Mouse (Mus musculus) left cerebral cortex, postnatal 36 days (tissue): Measurements from ENCODE around the gene Ctsz. TPM values are rescaled to one million over a fixed set of nuclear protein-coding genes. Genes with fewer than 3 reads are reported as not detected.

ENCODE experiments used
- DNase-seq, 2 experiments: peaks; one replicate each; pipeline ENCODE4 v3.0.0; 2021 to 2022; ENCODE audit warnings: low spot score in 2 of 2, mixed read lengths in 1 of 2
- intact Hi-C: fragments of 180-260 bp; cut with DNase I; formaldehyde crosslinking; loops from one replicate; pipeline ENCODE4 v1.15.1; 2025
- total RNA-seq, 2 experiments: library from RNA; stranded (reverse); gene quantifications; 2 replicates each; pipeline ENCODE4 v1.2.3; 2021

Gene Ctsz
- total RNA-seq, 2 experiments from 2014 or later: 29.9 to 35.9 TPM

GRCm38 (mm10) chr2:174443046-174443445 is 4.2 kb upstream of the Ctsz start:
- no peak for DNase-seq
- intact Hi-C loops: no loop called here

GRCm38 (mm10) chr2:174442460-174442859 is 3.6 kb upstream of the Ctsz start:
- DNase-seq: no peak
- intact Hi-C loops: no loop called here

- intact Hi-C loops: no loop called here
- DNase-seq: no peak
These were observed 3.1 kb upstream of the Ctsz start for GRCm38 (mm10) chr2:174441898-174442297.

DNA sequence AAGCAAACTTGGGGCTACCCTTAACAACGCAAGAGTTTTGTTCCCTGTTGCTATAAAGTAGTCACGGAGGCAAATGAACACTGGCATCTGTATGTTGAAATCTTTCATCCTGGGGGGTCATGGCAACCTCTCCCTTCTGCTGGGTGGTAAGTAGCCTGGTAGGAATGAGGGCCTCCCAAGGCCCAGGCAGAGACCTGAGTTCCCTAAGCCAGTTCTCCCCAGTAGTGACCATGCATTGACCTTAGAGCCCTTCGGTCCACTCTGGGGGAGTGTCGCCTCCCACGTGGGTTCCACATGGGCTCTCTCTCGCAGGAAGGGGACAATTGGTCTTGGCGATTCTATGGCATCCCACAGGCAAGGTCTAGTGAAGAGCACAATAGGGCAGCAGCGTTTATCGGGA is 1.1 kb upstream of the Ctsz start:
- no peak for DNase-seq
- intact Hi-C loops: no loop called here

DNA sequence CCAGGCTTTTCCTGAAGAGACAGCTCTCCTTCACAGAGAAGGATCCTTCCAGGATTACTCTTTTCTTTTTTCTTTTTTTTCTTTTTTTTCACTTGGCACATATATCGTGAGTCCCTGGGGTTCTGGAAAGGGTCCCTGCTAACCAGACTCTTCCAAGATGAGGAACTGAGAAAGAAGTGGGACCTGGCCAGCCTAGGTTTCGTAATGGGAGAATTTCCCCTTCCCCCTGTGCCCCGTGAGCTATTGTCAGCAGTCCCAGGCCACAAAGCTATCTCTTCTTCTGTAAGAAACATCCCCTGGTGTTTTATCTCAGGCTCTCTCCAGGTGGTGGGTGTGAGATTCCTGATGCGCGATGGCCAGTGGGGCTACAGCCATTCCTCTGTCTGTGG is 605 bp upstream of the Ctsz start:
- DNase-seq: no peak
- intact Hi-C loops: no loop called here

DNA sequence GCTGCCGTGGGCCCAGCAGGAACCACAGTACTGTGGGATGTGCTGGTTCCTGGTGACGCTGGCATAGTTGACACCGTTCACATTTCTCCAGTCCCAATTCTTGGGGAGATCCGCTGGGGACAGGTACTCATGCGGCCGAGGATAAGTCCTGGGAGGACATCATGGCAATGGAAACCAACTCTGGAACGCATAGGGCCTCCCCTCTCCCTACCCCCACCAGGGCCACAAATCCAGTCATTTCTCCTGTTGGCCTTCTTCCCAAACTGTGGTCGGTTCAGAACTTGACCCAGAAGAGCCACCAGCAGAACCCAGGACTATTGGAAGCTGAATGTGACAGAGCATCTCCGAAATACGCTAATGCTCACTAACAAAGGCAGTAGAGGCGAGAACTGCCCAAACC is 658 bp downstream of the Ctsz start:
- no peak for DNase-seq
- intact Hi-C loops: no loop called here

DNA sequence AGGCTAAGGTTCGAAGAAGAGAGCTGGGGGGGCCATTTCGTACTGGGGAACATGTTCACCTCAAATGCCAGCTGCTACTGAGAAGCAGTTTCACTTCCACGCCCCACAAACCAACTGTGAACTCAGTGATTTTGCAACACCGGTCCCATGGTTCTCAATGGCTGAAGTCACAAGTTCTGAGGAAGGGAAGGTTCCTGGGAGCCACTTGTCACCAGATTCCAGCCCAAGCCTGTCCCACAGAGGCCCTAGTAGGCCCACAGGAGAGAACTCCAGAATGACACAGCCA is 1.2 kb downstream of the Ctsz start:
- DNase-seq: no peak

DNA sequence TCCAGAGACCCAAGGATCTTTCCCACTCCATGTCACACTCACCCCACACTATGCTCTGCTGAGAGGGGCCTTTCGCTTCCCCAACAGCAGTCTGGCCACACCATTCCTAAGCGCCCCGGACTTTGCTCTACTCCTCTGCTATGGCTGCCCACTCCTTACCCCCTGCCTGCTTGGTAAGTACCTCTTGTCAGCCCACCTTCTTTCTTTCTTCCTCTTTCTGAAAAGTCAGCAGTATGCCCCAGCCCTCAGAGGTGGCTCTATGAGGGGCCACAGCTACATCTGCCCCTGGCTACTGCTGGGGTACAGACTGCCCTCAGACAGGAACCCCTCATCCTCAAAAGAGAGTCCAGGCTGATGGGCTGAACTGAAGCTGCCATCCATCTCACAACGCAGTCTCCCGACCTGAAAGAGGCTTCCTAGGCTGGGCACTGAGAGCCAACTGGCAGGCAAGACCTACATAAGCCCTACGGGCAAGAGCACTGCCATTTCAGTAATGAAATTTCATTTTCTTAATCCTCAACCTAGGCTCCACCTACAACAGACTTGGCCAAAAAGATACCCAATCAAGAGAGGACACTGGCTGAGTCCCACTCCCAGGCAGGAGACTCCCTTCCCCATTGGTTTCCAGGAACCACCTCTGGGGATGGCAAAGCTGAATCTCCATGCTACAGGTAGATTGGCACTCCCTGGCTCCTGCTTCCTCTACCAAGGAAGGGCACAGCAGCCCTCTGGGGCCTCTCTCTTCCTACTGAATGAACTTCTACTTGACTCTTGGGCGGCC is 1.7 kb downstream of the Ctsz start:
- intact Hi-C loops: no loop called here
- DNase-seq: no peak

More for the DNA sequence above, 1.2 kb downstream of the Ctsz start:
- intact Hi-C loops: no loop called here

DNA sequence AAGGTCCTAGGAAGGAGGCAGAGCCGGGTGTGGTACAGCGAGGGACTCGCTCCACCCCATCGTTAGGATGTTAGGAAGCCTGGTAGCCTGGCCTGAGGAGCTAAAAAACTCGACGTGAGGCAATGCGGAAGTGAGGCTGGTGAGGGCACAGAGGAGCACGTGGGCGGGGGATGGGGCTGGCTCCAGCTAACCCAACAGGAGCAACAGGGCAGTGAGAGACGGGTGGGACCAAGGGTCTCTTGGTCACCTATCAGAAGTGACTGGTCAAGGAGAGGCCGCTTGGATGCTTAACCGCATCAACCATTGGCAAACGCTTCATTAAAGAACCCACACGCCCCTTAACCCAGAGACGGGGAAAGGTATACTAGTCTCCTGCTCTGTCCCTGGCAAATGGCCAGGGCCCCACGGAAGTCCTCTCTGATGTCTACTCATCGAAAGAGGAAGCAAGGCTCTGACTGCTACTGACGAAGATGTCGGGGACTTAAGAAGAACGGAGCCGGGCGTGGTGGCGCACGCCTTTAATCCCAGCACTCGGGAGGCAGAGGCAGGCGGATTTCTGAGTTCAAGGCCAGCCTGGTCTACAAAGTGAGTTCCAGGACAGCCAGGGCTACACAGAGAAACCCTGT is 2.6 kb downstream of the Ctsz start:
- DNase-seq: no peak
- intact Hi-C loops: no loop called here

- intact Hi-C loops: no loop called here
- no peak for DNase-seq
These were observed 3.9 kb downstream of the Ctsz start for GRCm38 (mm10) chr2:174434943-174435342.

GRCm38 (mm10) chr2:174428996-174429591 is 9.7 kb downstream of the Ctsz start:
- intact Hi-C loops: no loop called here
- DNase-seq: no peak

- intact Hi-C loops: no loop called here
- DNase-seq: no peak
These were observed 10.6 kb downstream of the Ctsz start for GRCm38 (mm10) chr2:174428076-174428835.

- intact Hi-C loops: no loop called here
- DNase-seq: no peak
These were observed 12.0 kb downstream of the Ctsz start for GRCm38 (mm10) chr2:174426856-174427255.

GRCm38 (mm10) chr2:174424301-174425085 is 14.3 kb downstream of the Ctsz start:
- no peak for DNase-seq
- intact Hi-C loops: no loop called here

DNA sequence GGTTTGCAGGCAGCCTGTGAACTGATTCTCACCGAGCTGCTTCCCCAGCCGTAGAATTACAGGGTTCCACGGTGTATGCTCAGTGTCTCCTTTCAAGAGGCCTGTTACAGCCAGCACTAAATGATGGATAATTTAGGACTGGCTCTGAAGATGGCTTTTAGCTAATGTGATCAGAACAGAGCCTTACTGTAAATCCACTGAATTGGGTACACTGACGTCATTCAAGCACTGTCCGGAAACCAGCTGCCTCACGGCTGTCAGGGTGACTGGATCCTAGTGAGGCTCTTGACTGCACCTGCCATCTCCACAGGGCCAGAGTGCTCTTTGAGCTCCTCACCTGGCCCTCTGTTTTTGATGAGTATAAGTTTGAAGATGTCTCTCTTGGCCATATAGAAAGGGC is 17.7 kb downstream of the Ctsz start:
- intact Hi-C loops: no loop called here
- DNase-seq: no peak

DNA sequence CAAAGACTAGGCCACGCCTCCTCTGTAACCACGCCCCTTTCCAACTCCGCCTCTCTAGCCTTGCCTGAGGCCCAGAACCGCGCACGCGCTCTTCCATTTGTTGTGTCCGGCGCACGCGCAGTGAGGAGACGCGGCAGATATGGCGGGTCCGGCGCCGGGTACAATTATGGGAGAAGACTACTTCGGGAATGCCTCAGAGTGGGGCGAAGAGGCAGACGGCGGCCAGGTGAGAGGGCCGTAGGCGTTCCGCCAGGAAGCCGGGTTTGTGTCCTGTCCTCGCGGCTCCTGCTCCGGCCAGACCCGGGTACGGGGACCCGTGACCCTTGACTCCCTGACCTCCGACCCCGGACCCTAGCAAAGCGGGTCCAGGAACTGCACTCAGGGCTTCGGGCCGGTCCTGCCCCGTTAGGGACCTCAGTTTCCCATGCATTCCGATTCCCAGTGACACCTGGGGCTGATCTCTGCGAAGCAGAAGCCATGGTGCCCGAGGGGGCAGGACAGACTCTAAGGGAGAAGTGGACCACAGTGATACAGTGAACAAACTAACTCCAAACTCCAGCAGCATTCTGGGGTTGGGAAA is 23.0 kb downstream of the Ctsz start, which contains the start of gene Nelfcd:
Gene Nelfcd (plus strand): TSS at position 74 of the 580 bp plus-strand sequence.
- DNase-seq: peak; percentile 89 to 90
- intact Hi-C loops: no loop called here

- intact Hi-C loops: no loop called here
- DNase-seq: no peak
These were observed 23.7 kb downstream of the Ctsz start for GRCm38 (mm10) chr2:174415001-174415730.

DNA sequence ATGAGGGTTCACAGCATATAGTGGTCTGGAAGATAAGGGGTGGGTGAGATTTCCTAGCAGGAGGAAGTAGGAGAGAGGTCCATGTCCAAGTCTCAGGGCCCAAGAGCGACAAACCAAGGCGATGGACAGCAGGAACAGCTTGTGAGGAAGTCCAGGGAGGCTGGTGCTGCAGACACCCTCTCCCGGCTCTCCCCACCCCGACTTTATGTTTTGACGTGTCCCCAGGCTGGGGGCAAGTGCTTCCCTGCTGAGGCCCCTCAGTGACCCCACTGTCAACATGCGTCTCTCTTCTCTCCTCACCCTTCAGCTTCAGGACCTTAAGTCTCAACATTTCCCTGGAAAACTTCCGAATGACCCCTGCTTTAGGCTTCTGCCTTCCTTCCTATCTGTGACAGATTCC is 25.7 kb downstream of the Ctsz start:
- intact Hi-C loops: no loop called here
- DNase-seq: no peak

- DNase-seq: no peak
- intact Hi-C loops: no loop called here
These were observed 28.6 kb downstream of the Ctsz start for GRCm38 (mm10) chr2:174410222-174410621.
